Mouse (Mus musculus): ENCODE measurements around the gene Gm3159.
"Not testable (repeated sequence)": the region's sequence is repeated elsewhere in the genome, so short reads cannot be mapped to it uniquely, and the experiment has no call there.

Gene Gm3159

DNA sequence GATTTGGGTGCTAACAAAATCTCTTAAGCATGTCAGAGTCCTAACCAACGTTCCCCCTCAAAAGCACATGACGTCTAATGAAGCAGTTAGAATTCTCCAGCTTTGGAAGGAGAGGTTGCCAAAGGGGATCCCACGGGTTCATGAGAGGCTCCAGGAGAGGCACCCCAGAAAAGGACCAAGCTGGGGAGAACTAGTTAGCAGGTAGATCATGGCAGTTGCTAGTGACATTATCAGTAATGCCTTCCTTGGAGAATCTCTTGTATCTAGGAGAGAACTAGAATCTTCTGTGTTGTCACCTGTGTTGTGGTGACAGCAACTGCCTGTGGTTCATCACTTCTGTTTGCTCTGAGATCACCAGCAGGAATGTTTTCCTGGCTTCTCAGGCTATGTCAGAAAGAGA, at the start of gene Gm3159:
Gm3159 (plus strand) TSS at position 301 of the 400 bp plus-strand sequence.
- DNase-seq: not testable (repeated sequence)

DNA sequence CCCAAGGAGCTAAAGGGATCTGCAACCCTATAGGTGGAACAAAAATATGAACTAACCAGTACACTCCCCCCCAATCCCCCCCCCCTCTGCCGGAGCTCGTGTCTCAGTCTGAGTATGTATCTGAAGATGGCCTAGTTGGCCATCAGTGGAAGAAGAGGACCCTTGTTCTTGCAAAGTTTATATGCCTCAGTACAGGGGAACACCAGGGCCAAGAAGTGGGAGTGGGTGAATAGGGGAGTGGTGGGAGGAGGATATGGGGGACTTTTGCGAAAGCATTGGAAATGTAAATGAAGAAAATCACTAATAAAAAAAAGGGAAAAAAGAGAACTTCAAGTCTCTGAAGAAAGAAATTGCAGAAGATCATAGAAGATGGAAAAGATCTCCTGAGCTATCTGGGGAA, 28.3 kb upstream of the Gm3159 start:
- not testable (repeated sequence) for DNase-seq

DNA sequence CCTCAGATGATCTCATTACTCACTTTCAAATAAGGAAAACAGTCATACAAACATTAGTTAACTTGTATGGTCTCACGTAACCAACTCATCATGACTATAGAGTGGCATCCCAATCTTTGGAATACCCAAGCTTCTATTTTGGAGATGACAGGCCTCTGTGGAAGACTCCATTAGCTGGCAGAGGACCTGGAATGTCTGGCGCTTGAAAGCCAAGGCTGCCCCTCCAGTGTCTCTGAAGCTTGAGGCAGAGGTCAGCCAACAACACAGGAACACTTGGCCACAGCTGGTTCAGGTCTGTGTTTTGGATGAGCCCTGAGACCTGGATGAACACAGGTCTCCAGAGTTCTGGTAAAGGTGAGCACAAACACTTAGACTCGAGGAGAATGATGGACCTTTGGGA, 27.6 kb upstream of the Gm3159 start:
- DNase-seq: not testable (repeated sequence)

DNA sequence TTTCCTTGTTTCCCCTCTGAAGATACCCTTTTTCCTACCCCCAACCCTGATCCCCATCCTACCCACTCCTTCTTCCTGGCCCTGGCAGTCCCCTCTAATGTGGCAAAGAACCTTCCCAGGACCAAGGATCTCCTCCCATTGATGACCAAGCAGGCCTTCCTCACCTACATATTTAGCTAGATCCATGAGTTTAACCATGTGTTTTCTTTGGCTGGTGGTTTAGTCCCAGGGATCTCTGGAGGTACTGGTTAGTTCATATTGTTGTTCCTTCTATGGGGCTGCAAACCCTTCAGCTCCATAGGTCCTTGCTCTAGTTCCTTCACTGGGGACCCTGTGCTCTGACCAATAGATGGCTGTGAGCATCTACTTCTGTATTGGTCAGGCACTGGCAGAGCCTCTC, 19.5 kb upstream of the Gm3159 start:
- DNase-seq: not testable (repeated sequence)

DNA sequence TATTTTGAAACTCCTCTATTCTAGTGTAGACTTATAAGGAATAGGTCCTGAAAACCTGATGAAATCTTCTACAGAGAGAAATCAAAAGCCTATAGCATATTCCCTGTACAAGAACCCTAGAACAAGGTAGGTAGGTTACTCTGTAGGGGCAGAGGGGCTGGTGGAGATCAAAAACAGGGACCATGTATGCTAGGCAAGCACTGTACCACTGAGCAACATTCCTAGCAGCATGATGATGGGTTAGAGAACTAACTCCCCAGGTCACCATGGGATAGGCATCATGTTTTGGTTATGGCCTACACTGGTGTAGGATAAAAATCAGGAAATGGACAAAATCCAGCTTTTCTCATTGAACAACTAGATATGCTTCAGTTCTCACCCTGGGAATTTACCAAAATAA, 11.7 kb upstream of the Gm3159 start:
- not testable (repeated sequence) for DNase-seq

DNA sequence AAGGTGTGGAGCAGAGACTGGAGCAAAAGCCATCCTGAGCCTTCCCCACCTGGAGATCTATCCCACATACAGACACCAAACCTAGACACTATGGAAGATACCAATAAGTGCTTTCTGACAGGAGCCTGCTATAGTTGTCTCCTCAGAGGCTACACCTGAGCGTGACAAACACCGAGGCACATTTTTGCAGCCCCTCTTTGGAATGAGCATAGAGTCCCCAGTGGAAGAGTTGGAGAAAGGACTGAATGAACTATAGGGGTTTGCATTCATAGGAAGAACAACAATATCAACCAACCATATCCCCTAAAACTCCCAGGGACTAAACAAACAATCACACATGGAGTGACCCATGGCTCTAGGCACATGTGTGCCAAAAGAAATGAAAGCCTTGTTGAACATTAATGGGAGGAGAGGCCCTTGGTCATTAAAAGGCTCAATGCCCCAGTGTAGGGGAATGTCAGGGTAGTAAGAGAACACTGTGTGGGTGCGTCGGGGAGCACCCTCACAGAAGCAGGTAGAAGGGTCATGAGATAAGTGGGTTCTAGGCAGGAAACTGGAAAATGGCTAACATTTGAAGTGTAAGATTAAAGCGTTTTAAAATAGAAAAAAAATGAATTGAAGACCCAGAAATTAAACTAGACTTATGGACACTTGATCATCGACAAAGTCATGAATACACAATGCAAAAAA, 4.3 kb upstream of the Gm3159 start:
- not testable (repeated sequence) for DNase-seq

DNA sequence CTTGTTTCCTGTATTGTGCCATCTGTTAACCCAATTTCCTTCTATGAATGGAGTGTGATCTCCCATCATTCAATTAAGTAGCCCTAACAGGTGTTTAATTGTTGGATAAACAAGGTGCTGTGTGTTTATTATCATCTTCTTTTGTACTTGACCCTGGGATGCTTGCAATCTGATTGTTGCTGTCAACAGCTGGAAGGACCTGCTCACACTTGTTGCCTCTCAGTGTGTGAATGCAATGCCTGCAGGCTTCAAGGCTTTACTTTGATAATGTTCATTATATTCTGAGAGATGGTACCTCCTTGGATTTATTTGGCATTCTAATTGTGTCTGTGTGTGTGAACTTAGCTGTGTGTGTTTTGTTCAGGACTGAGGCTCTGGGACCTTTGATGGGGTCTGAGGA, 1.3 kb downstream of the Gm3159 start:
- DNase-seq: not testable (repeated sequence)

DNA sequence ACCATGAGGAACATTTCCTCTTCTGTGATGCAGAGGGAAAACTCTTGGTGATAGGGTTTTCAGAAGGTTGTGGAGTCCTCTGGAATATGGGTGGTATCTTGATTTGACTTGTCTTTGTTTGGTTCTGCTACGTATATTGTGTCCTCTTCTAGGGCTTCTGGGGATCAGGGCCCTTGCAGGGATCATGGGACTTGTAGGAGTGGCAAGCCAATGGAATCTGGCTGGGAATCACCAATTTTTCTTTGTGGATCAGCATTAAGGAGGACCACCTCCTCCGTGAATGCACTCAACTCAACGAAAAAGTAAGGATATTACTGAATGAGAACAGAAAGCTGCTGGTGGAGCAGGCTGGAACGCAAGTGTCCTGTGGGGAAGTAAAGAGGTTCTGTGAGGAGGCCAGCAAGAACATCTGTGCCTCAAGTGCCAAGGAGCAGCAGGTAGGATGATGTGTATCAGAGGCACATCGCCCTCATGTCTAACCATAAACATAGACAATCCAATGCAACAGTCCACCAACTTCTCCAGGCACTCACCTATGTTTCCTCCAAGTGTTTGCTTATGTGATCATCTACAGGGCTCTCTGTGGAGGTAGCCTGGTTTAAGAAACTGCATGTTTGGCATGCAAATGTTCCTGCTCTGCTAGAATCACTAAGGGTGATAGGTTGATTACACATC, 2.9 kb downstream of the Gm3159 start:
- DNase-seq: not testable (repeated sequence)

DNA sequence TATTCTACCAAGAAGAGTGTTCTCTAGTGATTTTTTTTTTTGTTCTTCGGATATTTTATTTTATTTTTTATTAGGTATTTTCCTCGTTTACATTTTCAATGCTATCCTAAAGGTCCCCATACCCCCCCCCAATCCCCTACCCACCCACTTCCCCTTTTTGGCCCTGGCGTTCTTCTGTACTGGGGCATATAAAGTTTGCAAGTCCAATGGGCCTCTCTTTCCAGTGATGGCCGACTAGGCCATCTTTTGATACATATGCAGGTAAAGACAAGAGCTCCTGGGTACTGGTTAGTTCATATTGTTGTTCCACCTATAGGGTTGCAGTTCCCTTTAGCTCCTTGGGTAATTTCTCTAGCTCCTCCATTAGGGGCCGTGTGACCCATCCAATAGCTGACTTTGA, 3.9 kb downstream of the Gm3159 start:
- not testable (repeated sequence) for DNase-seq

DNA sequence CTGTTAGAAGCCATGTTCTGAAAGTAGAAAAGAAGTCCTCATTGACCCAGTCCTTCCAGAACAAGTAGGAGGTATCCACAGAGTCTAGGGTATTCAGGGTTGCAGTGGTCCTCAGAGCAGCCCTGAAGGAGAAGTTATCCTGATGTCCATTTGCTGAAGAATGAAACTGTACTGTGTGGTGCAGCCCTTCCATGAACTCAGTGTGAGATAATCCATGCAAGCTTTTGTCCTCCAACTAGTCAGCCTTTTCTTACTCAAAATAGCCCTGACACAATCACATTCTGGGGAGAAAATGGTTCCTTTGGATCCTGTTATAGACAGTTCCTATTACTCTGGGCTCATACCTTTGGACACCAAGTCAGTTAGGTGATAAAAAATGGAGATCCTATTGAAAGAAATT, 6.5 kb downstream of the Gm3159 start:
- not testable (repeated sequence) for DNase-seq

DNA sequence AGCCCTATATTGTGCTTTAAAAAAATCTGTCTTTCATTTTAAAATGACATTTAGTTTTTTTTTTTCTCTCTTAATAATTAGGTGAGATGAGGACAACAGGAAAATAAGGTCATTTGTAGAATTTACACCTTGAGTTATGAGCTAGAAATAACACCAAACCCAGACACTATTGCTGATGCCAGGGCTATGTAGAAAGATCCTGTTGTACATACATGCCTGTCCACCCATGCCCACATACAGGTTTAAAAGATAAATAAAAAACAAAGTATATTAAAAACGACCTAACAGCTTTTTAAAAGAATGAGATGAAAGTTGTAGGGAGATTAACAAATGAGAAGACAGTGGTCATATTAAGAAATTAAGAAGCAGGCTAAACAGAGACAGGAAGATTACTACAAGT, 12.6 kb downstream of the Gm3159 start:
- not testable (repeated sequence) for DNase-seq

DNA sequence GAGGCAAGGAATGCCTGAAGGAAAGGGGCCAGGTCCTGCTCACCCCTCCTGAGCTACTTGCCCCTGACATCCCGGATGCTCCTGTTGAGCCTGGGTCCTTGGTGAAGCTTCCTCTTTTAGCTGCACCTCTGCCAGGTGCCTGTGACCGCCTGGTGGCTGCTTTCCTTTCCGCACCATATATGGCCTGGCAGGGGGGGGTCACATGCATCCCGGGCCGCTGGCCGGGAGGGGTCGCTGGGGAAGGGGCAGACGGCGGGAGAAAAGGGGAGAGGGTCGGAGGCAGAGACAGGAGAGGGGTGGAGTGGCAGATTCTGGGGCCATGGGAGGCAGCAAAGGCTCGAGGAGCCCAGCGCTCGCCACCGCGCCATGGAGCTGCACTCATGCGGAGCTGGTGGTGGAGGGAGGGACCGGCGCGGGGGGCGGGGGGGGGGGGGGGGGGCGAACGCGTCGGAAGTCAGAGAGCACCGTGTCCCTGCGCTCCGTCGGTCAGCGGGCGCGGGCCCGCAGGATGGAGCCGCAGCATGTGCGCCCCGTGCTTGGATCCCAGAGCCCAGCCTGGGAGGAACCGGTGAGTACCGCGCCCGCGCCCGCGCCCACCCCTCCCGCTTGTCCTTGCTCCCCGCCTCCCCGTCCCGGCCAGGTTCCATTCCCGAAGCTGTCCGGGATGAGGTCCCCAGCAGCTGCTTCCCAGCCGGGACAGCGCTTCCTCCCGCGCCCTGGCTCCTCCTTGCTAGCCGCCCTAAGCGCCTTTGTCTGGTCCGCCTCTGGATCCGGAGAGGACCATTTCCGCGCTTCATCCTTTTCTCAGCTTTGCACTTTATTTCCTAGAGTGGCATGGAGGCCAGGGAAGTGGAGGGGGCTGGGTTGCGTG, 17.9 kb downstream of the Gm3159 start, which contains the start of gene Gm3164:
Gm3164 (plus strand) TSS at position 484 of the 871 bp plus-strand sequence.
- peak; percentile 36 for DNase-seq

DNA sequence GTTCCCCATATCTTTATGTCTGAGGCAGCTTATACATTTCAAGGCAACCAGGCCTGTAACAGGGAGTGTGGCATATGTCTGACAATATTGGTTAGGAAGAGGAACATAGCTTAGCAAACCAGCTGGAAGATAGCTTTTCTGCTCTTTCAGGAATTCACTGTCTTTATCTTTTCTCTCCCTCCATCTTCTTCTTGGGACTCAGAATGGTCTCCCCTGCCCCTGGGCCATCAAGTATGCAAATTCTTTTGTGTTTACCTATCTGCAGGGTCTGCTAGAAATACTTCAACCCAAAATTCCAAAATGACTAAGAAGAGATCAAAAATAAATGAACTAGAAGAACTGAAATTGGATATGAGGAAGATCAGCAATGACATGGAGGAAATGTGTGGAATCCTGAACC, 33.4 kb downstream of the Gm3159 start, which contains the start of gene Gm3173:
Gm3173 (plus strand) TSS at position 301 of the 400 bp plus-strand sequence.
- not testable (repeated sequence) for DNase-seq
